Mouse (Mus musculus) monocyte, adult 2 months (primary cell): ENCODE measurements around the gene Ect2.

Experiments used
- DNase-seq, 2 experiments: peaks; one replicate each; pipeline ENCODE4 v3.0.0; 2022; ENCODE audit warnings: low spot score in 2 of 2, low read depth in 1 of 2

Ect2 gene

DNA sequence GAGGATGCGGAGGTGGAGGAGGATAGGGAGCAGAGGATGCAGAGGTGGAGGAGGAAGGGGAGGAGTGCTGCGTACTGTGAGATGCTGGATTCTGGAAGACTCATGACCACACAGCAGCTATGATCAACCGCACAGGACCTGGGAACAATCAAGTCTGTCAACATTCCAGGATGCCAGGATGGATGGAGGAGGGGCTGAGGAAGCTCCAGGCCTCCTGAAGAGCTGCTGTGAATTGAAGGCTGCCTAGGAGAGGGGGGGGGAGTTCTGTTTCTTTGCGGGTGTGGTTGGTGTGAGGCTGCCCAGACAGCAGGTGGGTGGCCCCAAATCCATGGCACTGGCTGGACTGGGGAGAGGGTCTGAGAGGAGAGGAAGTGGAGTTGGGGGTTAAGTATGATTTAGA, 5.2 kb upstream of the Ect2 start:
- DNase-seq, result no peak

DNA sequence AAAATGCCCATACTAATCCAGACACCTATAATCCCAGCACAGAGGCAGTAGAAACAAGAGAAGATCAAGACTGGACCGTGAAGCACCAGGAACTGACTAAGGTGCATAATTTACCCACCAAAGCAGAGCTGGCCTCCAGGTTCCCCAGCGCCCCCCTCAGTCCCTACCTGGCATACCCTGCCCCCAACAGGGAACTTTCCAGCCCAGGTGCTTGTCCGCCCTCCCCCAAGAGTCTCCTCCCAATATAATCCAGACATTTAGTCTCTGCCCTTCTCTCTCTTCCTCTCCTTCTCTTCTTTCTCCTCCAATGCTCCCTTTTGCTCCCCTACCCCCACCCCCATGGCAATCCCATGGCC, 2.9 kb upstream of the Ect2 start:
- no peak for DNase-seq

DNA sequence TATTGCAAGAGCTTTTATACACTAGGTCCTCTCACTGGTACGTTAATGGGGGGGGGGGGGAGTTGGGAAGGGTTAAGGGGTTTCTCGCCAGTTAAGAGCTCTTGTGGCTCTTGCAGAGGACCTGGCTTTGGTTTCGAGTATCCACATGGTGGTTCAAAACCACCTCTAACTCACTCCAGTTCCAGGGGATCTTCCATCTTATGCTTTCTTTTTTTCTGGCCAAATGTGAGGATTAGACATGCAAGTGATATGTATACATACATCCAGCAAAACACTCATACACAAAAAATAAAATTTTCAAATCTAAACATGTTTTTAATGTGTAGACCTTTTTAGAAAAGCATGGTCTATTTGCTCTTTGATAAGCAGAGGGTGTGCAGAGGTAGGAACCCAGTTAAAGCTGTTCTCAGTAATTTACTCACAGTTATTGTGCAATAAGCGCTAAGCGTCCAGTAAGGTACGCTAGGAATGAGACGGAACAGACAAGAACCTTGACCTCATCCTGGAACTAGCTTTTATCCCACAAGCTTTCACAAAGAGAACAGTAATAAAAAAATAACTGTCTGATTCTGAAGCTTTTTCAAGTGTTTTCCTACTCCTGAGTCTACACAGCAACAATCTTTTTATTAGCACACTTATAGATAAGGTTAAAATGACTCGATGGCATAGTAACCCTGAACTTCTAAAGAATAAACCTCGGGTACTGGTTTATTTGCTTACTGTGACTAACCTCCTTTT, 2.3 kb upstream of the Ect2 start:
- no peak for DNase-seq

DNA sequence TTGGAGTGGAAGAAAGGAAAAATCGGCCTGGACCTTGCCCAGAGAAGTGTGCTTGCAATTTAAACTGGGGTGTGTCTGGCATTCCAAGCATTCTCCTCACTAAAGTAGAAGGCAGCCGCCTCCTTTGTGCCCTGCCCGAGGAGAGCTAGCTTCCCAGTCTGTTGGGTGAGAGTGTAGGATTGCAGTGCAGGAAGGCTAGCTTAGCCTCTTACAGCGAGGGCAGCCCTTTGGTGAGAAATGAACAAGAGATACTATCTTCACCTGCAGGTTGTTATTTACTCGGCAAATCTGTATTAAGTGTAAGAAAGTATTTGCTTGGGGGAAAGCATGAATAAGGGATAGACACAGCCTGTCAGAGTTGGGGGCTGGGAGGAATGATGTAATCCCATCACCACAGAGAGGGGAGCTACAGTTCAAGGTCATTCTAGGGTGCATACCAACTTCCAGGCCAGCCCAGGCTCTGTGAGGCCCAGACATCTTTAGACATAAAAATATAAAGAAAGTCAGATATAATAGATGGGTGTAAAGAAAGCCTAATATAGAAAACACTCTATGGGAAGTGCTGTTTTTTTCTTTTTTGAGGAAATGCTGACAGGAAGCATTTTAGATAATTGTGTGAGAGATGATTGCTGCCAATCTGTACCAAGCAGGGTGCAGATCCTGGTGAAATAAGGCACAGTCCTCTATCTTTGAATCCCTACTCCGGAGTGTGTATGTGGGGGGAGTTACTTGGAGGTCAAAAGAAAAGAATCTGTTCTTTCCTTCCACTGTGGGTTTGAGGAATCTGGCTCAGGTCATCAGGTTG, 1.6 kb upstream of the Ect2 start:
- DNase-seq, result no peak

DNA sequence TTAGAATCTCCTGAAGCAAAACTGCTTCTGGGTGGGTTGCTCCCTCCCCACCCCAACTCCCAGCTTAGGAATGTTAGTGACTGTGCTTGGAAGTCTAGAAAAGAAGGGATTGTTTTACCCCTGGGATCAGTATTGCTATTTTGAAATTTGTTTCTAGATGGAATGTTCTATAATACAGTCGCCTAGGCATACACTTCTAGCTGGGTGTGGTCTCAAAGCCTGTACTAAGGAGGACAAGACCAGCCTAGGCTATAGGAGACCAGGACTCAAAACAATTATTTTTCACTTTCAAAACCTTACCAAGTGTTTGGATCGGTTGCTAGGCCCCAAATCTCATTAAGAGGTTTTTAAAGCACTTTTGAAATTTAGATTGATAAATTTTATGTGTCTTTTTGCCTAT, 602 bp upstream of the Ect2 start:
- DNase-seq, result no peak

DNA sequence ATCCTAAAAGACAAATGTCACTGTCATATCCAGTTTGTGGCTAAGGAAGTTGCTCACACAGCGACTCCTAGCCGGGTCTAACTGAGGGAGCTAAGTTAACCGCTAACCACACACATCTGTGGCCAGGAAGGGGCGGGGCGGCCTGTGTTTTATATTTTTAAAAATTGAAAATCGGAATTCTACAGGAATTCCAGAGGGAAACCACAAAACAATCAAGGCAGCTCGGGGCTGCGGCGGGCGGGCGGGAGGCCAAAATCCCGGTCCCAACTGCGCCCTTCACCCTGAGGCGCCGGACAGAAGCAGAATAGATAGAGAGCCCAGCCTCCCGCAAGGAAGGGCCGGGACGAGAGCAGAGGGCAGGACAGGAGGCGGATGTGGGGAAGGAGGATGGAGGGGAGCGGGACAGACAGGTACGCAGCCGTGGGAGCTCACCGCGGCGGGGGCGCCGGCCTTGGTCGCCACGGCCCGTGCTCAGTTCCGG, 447 bp downstream of the Ect2 start:
- DNase-seq, result peak in 1 of 2 experiments; percentile 7

DNA sequence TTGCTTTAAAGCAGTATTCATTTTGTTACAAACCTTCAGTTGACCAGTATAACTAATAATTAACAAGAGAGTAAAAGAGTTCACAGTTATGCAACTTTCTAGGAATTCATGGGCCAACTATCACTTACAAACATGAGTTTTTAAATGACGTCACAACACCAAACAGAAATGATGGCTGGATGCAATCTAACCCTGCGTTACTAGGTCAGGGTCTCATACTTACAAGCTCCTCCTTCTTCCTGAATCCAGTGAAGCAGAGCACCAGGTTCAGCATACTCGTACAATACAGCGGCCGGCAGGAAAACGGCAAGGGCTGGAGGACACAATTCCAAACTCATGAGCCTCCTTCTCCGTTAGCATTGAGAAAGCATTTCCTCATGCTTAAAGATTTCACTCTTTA, 7.9 kb downstream of the Ect2 start:
- DNase-seq, result no peak

DNA sequence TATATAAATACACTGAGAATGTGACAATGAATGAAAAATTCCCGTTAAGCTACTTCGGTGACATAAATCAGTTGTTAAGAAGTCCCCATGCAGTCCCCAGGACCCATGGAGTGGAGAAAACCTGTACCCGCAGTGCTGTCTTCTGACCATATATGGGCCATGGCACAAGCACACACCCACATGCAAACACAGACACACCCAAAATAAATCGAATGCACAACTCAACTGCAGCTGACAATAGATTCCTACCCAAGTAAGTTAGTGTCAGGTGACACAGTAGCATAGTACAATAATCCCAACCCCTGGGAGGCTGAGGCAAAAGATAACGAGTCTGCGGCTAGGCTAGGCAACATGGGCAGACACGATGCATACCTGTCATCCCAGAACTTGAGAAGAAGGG, 10.1 kb downstream of the Ect2 start:
- DNase-seq, result no peak

DNA sequence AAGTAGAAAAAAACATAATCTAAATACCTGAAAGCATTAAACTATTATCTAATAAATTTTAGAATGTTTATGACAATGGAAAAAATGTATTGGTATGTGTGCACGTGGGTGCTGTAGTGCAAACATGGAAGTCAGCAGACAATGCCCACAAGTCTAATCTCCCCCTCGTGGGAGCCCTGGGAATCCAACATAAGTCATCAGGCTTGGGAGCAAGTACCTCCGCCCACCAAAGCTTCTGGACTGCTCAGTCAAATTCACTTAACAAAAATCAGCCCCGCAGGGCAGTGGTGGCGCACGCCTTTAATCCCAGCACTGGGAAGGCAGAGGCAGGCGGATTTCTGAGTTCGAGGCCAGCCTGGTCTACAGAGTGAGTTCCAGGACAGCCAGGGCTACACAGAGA, 13.6 kb downstream of the Ect2 start:
- no peak for DNase-seq

DNA sequence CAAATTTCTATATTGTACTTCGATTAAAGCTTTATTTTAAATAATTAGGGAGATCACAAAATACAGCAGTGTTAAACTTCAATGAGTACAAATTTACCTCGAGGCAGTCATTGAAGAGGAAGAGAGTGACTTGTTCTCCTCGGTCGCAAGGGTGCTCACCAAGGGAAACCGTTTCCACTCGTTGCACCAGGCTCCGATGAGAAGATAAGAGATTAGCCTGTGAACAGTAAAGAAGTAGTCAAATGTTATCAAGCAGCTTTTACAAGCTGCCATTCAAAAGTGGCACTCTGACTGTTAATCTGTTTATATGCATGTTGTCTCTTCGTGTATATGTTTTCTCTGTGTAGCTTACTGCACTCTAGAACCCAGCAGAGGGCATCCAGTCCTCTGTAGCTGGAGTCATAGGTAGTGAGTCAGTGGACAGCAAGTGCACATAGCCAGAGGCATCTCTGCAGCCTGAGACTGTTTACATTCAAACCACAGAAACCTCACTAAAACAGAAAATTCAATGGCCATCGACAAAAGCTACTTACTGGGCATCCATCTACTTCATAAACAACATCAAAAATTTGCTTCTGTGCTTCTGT, 31.7 kb downstream of the Ect2 start:
- DNase-seq, result no peak

DNA sequence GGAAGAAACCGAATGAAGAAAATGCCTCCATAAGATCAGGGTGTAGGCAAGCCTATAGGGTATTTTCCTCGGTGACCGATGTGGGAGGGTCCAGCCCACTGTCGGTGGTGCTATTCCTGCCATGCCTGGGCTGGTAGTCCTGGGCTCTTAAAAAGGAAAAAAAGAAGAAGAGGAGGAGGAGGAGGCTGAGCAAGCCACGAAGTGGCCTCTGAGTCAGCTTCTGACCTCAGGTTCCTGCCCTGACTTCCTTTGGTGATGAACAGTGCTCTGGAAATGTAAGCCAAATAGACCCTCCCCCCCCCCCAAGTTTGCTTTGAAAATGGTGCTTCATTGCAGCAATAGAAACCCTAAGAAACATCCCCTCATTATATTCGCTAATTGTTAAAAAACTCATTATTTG, 32.7 kb downstream of the Ect2 start:
- no peak for DNase-seq

DNA sequence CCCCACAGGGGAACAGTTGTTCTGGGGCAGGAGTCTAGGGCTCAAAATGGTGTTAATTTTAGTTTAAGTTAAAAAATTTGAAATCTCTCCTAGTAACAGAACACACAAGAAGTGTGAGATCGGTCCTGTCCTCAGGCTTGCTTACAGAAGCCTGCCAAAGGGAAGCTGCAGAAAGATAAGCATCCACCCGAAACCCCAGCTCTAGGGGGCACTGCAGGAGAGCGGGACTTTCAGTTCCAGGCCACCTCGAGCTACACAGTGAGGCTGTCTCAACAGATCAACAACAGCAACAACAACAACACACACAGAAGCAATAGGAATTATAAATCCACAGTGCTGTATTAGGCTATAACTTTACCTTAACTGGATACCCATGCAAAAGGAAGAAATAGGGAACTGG, 35.5 kb downstream of the Ect2 start:
- DNase-seq, result no peak

DNA sequence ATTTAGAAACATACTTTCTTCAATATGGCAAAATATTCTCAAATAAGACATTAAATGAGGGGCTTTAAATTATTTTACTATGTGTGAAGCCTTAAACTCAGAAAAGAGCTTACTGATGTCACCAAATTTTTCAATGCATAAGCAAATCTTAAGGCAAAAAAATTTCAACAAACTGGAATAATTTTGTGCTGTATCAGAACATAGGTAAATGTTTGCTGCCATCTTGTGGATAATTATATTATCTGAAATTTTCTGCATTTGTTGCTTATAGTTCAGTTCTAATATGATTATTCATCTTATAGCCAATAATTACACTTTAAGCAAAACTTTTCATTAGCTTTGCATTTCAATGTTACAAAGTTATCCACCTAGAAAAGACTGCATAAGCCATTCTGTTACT, 42.8 kb downstream of the Ect2 start:
- no peak for DNase-seq

DNA sequence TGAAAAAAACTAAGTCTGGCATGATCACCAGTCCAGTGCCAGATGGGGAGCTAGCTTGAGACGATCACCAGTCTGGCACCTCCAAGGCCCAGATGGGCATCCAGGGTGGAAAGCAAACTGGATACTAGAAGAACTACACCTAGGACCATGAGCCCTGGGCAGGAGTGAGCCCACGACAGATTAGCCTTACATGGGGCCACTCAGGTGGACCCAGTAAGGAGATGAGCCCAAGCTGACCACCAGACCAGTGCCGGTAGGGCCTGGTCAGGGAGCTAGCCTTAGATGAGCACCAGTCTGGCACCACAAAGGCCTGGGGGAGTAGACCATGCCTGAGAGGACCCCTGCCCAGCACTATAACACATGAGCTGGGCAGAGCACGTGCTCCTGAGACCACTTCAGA, 44.6 kb downstream of the Ect2 start:
- DNase-seq, result no peak

DNA sequence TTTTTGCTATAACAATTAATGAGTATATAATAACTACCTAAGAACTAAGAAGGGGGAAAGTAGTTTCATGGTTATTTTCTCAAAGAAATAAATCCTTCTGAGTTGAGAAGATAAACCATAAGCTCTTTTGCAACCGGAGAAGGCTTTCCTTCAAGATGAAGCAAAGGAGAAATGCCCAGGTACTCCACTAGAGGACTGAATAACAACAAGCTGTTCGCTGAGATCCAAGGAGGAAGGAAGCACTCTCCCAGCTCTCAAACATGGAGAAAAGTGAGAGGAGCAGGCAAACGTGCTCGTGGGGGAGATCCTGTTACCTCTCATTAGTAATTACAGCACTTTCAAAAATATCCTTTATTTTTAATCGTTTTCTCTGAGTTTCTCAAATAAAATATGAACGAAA, 46.5 kb downstream of the Ect2 start:
- DNase-seq, result no peak

DNA sequence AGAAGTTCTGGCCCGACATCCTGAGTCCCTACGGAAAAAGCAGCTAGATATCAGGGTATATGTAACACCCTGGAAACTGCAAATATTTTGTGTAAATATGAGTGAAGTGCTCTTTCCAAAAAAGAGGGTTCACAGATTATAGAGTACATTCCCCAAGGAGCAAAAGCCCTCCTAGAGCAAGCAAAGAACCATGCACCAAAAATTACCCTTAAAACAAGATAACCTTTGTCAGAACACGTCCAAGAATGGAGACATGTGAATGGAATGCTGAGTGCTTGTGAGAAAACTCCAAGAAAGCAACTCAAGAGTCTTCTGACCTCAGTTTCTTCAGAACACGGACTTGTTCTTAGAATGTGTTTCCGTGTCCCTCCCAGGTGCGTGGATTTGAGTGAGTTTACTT, 50.7 kb downstream of the Ect2 start:
- no peak for DNase-seq

DNA sequence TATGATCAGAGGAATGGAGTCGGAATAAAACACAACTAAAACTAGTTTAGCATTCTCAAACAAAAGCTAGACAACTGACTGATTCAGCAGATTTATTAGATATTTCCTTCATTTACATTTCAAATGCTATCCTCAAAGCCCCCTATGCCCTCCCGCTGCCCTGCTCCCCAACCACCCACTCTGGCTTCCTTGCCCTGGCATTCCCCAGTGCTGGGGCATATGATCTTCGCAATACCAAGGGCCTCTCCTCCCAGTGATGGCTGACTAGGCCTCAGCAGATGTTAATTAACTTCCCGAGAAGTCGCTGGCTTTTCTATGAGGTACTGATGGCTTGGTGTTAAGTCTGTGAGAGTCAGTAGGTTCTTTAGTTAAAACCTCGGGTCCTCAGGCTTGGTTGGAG, 55.0 kb downstream of the Ect2 start:
- no peak for DNase-seq

DNA sequence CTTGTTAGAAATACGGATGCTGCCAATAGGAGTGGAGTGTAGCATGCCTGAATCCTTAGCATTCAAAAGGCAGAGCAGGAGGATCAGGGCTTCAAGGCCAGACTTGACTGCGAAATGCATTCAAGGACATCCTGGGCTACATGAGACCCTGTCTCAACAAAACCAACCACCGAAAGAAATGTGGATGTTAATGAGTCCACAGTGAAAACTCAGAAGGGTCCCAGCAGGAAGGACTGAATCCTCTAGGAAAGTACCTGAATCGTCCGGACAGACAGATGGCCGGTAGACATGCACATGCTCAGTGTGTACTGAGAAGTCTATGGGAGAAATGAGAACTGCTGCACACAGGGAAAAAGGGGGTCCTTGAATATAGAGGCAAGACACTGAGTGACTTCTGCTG, 67.5 kb downstream of the Ect2 start:
- no peak for DNase-seq

DNA sequence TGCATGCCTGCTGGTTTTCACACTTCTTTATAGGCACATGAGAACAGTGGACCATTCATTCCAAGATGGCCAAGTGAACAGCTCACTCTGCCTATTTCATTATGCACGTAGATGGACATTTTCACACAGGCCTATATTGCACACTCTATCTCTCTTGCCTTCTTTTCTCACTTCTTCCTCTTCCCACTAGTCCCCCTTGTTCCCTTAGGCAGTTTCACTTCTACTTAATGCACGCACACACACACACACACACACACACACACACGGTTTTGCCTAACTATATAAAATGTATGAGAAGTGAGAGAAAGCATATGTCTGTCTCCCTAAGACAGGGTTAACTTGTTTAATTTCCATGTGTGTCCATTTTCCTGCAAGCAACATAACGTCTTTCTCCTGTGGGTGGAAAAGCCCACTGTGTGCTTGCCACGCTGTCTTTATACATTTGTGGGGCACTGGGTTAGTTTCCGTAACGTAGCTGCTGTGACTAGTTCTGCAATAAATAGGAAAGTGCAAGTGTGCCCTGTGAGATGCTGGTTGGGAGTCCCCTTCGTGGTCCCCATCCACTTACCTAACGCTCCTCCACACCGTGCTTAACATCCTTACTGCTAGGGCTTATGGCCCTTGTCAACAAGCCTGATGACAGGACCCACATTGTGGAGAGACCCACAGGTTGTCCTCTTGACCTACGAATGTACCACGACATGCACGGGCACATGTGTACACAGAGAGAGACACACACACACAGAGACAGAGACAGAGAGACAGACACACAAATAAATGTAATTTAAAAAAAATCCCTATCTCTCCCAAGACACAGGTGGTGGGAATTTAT, 72.2 kb downstream of the Ect2 start:
- DNase-seq, result no peak

DNA sequence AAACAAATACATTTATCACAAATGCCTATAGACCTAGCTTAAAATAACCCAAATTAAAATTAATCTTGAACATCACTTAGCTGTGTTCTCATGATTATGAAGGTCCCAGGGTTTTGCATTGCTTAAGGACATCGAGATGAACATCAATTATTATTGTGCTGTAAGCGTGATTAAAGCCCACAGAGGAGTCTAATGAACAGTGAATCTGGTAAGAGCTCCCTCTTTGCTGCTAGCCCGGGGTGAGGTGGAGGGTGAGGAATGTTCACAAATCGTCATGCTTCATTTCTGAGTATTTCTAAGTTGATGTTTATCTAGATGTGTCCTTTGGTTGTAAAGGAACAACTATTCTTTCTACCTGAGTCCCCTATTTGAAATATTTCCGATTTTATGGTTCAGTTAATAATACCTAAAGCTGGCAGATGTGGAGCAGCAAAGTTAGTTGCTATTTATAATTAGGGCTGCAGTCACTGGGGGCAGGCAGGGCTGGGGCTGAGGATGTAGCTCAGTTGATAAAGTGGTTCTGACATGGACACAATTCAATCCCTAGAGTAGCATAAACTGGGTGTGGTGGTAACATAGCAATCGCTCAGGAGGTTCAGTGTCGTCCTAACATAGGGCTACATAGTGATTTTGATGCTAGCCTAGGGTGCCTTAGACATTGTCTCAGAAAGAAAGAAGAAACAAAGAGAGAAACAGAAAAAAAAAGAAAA, 73.5 kb downstream of the Ect2 start:
- DNase-seq, result no peak

DNA sequence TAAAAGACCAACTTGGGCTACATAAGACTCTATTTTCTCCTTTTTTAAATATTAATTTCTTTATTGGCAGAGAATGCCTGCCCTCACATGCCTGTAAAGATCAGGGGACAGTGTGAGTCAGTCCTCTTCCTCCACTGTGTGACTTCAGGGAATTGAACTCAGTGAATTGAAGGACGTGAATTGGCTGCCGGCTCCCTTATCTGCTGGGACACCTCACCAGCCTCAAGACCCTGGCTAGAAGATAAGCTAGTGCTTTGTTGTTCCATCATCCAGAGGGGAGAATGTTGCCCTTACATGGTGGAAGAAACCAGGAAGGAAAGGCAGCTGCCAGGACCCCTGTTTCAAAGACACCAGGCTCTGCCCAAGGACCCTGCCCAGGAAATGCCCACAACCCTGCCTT, 79.8 kb downstream of the Ect2 start:
- DNase-seq, result no peak
